Mouse (Mus musculus) naive thymus-derived CD4-positive, alpha-beta T cell, adult 2 months (primary cell): ENCODE measurements around the gene Gm47995.
"Not testable (repeated sequence)": the region's sequence is repeated elsewhere in the genome, so short reads cannot be mapped to it uniquely, and the experiment has no call there.

Experiments used
- DNase-seq: peaks from one replicate; pipeline ENCODE4 v3.0.0-alpha.2; 2011; ENCODE audit warnings: low read depth

Gene Gm47995

DNA sequence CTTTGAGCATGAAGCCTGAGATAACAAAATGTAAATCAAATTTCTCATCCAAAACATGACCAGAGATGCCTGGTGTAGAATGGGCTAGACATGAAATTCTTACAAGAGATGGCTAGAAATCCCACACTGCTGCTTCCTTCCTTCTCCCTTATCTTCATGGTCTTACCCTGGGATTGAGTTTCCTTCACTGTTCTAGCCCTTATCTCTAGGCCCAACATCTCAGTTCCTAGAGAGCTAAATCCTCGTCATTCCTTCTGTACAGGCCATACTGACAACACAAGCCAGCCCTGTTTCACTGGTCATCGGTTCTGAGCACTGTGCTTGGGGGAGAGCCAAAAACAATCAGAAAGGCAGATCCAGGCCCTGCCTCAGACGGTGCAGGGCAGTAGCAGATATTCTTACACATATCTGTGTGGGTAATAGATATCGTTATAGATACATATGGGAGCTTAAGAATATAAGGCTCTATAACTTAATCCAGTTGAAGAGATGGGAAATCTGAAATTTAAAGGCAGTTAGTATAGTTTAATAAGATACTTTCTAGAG is 11.3 kb upstream of the Gm47995 start:
- DNase-seq, result not testable (repeated sequence)

DNA sequence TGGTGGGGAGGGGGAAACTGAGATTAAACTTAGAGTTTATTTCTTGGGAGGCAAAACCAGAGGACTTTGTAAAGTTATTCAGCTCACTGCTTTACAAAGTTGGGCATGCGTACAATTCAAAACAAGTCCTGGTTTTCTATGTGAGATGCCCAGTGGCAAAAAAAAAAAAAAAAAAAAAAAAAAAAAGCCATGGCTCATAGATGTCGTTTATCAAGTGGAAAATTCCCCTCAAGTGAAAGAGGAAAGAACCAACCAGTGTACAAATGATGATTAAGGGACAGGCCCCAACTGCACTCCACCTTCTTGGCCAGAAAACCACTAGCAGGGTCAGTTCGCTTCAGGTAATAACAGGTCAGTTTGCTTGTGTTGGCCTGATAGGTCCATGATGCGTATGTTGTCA is 9.8 kb upstream of the Gm47995 start:
- no peak for DNase-seq

DNA sequence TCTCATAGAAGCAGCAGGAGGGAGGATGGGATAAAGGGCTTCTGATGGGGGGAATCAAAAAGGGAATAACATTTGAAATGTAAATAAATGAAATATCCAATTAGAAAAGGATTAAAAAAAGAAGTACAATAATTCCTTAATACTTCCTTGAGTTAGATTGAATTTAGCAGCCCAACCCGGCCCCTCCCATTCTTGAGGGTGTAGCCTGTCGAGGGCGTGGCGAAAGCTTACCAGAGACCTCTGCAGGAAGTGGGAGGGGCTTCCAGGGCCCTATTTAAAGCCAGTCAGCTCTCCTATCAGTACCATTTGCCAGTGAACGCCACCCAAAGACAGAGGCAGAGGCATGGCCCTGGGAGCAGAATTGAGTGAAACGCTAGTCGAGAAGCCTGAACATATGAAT is 6.2 kb upstream of the Gm47995 start, which contains the start of gene Gm8947:
Gene Gm8947 (plus strand): TSS at position 302 of the 400 bp plus-strand sequence.
- DNase-seq, result not testable (repeated sequence)

DNA sequence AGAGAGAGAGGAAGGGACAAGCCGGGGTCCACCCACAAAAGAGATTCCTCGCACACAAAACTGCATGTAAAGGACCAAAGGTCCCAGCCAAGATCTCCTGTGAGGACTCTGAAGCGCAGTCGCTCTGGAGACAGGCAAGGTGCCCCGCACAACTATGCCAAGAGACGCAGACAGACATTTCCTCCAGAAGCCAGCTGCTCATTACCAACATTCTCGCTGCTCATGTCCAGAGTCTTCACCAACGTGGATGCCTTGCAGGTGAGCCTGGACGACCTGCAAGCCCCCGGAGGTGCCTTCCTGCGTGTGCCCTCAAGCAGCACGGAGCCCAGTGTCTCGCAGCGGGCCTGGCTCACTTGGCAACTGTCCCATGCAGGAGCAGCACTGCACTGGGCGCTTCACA is 5.5 kb upstream of the Gm47995 start:
- DNase-seq, result not testable (repeated sequence)

DNA sequence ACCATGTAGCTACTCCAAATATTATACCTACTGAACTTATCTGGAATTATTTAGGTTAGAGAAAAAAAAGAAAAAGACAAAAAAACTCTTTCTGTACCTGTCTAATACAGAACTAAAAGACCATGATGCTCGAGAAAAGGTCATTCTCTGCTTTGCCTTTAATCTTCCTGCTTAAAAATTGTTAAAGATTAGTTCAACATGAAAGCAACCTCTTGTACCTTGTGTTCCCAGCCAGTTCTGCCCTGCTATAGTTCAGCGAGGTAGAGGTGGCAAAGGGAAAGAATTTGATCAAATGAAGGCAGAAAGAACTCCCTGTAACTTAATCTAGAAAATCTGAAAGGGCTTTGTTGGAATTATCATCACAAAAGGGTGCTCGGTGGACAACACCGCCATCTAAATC is 2.3 kb upstream of the Gm47995 start:
- DNase-seq, result not testable (repeated sequence)

DNA sequence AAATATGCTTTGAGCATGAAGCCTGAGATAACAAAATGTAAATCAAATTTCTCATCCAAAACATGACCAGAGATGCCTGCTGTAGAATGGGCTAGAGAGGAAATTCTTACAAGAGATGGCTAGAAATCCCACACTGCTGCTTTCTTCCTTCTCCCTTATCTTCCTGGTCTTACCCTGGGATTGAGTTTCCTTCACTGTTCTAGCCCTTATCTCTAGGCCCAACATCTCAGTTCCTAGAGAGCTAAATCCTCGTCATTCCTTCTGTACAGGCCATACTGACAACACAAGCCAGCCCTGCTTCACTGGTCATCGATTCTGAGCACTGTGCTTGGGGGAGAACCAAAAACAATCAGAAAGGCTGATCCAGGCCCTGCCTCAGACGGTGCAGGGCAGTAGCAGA is 1.6 kb upstream of the Gm47995 start:
- not testable (repeated sequence) for DNase-seq

DNA sequence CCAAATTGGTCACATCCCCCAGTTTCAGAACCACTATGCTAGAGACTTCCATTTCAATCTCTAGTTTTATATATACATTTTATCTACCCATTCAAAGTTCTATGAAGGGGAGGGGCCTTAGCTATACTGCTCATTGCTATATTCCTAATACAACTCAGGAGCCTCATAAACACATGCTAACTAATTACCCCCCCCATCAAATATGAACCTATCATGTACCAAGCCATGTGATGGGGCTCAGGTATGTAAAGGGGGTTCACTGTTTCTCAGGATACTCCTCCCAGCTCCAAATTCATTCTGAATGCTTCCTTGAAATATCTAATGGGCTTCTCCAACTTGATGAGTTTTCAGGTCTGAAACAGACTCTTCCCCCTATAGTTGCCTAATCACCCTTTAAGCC is 2.4 kb downstream of the Gm47995 start:
- DNase-seq, result not testable (repeated sequence)

DNA sequence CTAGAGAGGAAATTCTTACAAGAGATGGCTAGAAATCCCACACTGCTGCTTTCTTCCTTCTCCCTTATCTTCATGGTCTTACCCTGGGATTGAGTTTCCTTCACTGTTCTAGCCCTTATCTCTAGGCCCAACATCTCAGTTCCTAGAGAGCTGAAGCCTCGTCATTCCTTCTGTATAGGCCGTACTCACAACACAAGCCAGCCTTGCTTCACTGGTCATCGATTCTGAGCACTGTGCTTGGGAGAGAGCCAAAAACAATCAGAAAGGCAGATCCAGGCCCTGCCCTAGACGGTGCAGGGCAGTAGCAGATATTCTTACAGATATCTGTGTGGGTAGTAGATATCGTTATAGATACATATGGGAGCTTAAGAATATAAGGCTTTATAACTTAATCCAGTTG is 4.5 kb downstream of the Gm47995 start:
- not testable (repeated sequence) for DNase-seq

DNA sequence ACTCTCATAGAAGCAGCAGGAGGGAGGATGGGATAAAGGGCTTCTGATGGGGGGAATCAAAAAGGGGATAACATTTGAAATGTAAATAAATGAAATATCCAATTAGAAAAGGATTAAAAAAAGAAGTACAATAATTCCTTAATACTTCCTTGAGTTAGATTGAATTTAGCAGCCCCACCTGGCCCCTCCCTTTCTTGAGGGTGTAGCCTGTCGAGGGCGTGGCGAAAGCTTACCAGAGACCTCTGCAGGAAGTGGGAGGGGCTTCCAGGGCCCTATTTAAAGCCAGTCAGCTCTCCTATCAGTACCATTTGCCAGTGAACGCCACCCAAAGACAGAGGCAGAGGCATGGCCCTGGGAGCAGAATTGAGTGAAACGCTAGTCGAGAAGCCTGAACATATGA is 5.6 kb downstream of the Gm47995 start, which contains the start of gene 3110040M04Rik:
Gene 3110040M04Rik (plus strand): TSS at position 304 of the 400 bp plus-strand sequence.
- not testable (repeated sequence) for DNase-seq

DNA sequence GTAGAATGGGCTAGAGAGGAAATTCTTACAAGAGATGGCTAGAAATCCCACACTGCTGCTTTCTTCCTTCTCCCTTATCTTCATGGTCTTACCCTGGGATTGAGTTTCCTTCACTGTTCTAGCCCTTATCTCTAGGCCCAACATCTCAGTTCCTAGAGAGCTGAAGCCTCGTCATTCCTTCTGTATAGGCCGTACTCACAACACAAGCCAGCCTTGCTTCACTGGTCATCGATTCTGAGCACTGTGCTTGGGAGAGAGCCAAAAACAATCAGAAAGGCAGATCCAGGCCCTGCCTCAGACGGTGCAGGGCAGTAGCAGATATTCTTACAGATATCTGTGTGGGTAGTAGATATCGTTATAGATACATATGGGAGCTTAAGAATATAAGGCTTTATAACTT is 10.2 kb downstream of the Gm47995 start:
- DNase-seq, result not testable (repeated sequence)

DNA sequence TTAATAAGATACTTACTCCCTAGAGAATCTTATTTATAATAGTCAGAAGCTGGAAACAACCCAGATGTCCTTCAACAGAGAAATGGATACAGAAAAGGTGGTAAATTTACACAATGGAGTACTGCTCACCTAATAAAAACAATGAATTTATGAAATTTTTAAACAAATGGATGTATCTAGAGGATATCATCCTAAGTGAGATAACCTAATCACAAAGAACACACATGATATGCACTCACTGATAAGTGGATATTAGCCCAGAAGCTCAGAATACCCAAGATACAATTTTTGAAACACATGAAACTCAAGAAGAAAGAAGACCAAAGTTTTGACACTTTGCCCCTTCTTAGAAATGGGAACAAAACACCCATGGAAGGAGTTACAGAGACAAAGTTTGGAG is 10.7 kb downstream of the Gm47995 start:
- DNase-seq, result not testable (repeated sequence)

DNA sequence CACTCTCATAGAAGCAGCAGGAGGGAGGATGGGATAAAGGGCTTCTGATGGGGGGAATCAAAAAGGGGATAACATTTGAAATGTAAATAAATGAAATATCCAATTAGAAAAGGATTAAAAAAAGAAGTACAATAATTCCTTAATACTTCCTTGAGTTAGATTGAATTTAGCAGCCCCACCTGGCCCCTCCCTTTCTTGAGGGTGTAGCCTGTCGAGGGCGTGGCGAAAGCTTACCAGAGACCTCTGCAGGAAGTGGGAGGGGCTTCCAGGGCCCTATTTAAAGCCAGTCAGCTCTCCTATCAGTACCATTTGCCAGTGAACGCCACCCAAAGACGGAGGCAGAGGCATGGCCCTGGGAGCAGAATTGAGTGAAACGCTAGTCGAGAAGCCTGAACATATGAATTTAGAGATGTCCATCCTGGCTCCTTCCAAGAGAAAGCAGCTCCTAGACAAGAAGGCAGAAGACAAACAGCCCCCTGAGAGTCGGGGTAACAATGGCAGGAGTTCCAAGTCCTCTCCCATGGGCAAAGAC is 11.6 kb downstream of the Gm47995 start, which contains the start of gene Gm47996:
Gene Gm47996 (plus strand): TSS at position 308 of the 532 bp plus-strand sequence.
- DNase-seq, result not testable (repeated sequence)

DNA sequence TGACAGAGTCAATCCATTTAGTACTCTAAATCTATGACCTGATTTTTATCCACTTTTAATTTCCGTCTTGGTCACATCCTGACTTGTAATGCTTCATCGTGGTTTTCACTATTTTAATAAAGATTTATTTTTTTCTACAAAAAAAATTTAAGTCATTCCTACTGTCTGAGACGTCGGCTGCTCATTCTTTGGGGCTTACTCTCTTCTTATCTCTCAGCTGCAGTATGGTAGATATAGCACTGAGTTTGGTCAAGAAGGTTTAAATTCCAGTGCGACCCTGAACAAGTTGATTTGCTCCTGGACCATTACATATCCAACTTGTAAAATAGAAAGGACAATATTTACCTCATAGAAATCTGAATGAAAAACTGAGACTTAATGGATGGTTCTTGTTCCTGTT is 13.4 kb downstream of the Gm47995 start:
- DNase-seq, result not testable (repeated sequence)

DNA sequence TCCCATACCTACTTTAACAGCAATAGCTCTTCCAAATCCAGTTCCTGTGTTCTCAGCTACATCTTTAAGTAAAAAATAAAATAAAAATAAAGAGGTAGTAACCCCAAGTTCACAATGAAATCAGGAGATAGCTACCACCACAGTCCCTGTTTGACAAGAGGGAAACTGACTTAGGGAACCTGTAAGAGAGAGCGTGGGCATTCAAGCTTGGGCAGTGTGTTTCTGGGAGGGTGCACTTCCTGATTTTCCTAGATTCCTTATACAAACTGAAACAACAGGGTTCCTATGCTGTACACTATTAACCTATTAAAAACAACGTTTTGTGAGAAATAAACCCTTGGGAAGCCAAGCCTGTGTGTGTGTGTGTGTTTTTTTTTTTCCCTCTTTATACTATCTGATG is 16.6 kb downstream of the Gm47995 start:
- no peak for DNase-seq

DNA sequence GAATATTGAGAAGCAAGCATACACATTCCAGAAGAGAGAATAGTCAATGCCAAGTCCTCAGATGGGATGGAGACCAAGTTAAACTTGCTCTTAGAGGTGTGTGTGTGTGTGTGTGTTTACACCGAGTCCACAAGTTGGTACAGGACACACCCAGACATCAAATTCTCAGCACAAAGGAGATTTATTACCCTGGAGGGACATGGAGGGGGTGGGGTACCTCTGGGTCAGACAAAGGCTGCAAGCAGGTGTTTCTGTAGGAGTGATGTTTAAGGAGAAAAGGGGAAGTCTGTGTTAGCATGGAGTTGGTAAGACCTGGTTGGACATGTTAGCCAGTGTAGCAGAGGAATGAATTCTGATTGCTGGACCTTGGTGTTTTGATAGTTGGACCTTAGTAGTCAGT is 17.7 kb downstream of the Gm47995 start:
- DNase-seq, result no peak

DNA sequence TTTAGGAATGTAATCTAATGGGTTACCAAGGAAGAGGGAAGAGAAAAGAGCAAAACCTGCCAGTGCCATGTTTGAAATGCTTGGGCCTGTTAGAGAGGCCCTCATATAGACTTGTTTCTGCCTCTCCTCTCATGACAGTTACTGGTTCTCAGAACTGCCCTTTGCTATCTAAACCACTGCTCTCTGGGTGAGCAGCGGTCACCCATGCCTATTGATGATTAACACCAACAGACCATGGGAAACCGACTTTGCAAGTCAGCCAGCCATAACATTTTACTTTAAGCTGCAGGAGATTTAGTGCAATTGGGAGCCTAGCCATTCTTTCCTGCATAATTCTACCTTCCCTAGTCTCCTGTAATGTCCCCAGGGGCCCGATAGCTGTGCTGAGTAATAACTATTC is 18.2 kb downstream of the Gm47995 start:
- DNase-seq, result no peak

DNA sequence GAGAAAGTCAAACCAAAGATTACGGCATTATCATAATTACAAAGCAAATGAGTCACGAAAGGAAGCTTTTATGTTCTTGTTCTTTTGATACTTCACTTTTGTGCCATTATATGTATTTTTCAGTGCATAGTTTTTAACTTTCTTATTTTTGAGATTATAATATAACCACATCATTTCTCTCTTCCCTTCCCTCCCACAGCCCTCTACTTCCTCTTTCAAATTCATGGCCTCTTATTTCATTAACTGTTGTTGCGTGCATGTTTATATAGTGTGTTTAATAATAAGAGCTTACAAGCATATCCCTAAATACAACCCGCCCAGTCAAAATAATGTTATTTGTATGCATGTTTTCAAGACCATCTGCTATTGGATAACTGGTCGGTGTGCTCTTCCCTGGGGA is 20.8 kb downstream of the Gm47995 start:
- DNase-seq, result no peak

DNA sequence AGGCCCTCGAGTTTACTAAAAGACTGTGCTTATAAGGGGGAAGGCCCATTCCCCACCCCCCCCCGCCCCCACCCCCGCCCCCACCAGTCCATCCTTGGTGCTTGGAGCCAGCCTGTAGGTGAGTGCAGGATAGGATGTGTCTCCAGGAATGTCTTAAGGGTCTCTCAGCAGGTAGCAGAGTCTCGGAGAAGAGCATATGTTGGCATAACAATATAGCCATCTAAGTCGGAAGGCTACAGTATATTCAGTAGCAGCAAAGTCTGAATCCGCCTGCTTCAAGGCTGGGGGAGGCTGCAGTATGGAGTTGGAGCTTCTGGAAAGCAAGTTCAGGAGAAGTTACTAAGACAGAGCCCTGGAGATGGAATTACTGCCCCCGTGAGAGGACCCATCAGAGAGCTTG is 21.9 kb downstream of the Gm47995 start:
- DNase-seq, result no peak

DNA sequence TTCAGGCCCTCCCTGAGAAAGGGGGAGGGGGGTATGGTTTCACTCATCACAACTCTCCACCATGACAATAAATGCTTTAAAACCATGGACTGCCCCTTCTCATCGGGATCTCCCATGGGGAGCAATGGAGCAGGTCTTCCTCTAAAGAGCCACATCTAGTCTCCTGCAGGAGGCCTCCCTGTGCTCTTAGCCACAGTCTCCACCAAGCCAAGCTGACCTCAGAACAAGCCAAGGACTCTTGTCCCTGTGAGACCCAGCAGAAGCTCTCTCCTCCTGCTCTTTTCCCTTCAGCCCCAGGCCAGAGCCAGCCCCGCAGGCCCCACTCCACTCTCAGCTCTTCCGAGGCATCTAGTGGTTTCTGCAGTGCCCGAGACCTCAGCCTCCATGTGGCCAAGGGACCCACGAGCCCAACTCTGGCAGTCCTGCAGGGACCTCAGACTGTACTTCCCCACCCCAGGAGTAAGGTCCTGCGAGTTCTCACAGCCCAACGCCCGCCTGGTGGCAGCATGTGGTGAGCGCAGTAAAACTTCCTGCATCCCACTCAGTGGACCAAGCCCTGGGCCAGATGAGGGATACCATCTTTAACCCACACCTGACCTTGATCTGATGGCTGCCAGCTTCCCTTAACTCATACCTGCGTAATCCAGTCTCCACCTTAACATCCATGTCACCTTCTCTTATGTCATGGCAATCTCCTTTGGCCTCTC is 24.5 kb downstream of the Gm47995 start:
- DNase-seq, result no peak

DNA sequence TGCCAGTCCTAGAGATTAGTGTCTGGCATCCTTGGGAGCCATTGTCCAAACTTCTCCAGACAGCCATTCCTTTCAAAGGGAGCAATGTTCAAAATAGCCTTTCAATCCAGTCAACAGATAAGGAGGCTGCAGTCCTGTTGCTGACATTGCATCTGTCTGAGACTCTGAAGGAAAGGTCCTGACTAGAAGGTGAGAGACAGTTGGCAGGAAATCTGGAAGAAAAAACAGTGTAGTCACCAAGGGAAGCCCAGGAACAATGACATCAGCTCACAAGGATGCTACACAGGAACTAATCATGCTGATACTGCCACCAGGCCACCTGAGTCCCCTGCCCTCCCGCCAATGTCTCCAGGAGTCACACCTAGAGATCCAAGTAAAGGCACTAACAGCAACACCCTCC is 25.1 kb downstream of the Gm47995 start:
- DNase-seq, result no peak

DNA sequence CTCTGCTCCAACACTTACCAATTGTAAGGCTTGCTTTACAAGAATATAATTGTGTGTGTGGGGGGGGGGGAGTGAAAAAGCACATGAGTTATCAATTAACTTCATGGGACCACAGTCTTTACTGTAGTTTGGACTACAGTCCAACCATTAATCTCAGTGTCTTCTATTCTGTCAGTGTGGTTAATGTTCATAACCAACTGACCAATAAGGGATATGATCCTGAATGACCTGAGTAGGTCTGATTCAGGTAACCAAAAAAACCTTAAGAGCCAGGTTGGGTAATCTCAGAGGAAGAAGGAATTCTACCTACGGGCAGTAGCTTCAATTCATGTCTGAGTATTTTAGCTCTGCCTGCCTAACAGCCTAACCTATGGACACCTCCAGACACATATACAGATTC is 26.3 kb downstream of the Gm47995 start:
- no peak for DNase-seq

DNA sequence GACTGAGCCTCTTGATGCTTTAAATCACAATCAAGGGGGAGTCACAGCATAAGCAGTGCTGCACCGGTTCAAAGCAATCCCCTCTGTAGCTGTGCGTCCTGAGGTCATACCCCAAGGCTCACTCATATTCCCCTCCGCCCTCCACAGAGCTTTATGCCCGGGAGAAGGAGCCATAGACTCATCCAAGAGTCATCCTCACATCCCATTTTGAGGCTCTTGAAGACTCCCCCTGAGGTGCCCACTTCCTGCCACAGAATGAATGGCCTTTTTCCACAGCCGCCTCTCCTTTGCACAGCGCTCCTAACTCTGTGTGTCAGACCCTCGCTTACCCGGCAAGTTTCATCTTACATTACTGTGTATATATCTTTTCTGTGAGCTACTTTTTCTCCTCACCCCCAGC is 29.3 kb downstream of the Gm47995 start:
- DNase-seq, result no peak

DNA sequence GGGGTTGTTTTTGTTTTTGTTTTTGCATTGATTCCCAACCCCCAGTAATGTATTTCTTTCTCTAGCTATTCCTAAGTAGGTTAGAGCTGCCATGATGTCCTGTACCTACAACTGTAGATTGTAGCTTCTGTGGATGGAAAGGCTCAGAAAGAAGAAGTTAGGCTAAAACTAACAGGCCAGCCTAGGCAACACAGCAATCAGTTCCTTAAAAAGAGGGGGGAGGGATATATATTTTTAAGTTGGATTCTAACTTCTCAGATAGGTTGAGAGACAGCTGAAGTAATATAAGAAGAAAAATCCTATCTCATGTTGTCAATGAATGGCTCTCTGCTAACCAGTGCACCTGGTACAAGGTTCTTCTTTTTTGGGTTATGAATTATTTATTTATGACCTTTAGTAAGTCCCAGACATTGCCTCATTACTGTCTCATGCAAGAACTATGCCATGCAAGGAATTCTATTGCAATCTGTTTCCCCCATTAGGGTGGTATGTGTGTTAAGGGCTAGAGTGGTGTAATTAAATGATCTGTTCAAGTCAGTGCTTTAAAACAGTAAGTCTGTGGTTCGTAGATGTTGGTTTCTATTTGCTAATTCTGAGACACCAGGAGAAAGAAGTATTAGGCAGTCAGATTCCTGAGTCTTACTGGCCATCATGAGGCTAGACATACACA is 30.2 kb downstream of the Gm47995 start:
- DNase-seq, result no peak
